Mouse (Mus musculus) MEL (cell line): ENCODE measurements around the gene Clca4a. TPM values are rescaled to one million over a fixed set of nuclear protein-coding genes. Genes with fewer than 3 reads are reported as not detected.
A peak's percentile ranks its signal among the peaks of the same experiment; 100 is the strongest.

ENCODE experiments used
- DNase-seq: peaks from one replicate; pipeline ENCODE4 v3.0.0; 2011; ENCODE audit warnings: low read depth, low spot score
- H3K27ac ChIP-seq: 2 replicates; pipeline ENCODE4 v1.5.1; 2012; ENCODE audit warnings: low read depth, mild to moderate bottlenecking, control low read depth, low read length, moderate library complexity; ENCODE audit not compliant: control insufficient read depth
- H3K27me3 ChIP-seq, 2 experiments: fragments of 150-350 bp in 1 of 2; sonication (generic) in 1 of 2; 2 replicates each; pipeline ENCODE4 v1.6.1; 2012; ENCODE audit warnings: low read length in 2 of 2, mild to moderate bottlenecking in 2 of 2, improper control_type of control experiment in 1 of 2, moderate library complexity in 1 of 2; ENCODE audit not compliant: insufficient read depth in 2 of 2, control insufficient read depth in 1 of 2
- H3K36me3 ChIP-seq, 2 experiments: 2 replicates each; pipeline ENCODE4 v1.6.1; 2012 to 2014; ENCODE audit warnings: low read length in 2 of 2, improper control_type of control experiment in 1 of 2, inconsistent platforms in 1 of 2, mild to moderate bottlenecking in 1 of 2; ENCODE audit not compliant: insufficient read depth in 2 of 2, control insufficient read depth in 1 of 2
- H3K4me1 ChIP-seq, 2 experiments: fragments of 150-350 bp in 1 of 2; sonication (generic) in 1 of 2; 2 replicates each; pipeline ENCODE4 v1.6.1; 2012; ENCODE audit warnings: low read length in 2 of 2, improper control_type of control experiment in 1 of 2, mild to moderate bottlenecking in 1 of 2; ENCODE audit not compliant: insufficient read depth in 2 of 2, control insufficient read depth in 1 of 2
- H3K4me3 ChIP-seq, 2 experiments: fragments of 150-350 bp in 1 of 2; sonication (generic) in 1 of 2; 2 replicates each; pipeline ENCODE4 v1.5.1; 2012; ENCODE audit warnings: low read depth in 2 of 2, low read length in 2 of 2, mild to moderate bottlenecking in 2 of 2, moderate library complexity in 2 of 2, control low read depth in 1 of 2, improper control_type of control experiment in 1 of 2; ENCODE audit not compliant: control insufficient read depth in 1 of 2, insufficient read depth in 1 of 2
- H3K79me2 ChIP-seq: 2 replicates; pipeline ENCODE4 v1.6.1; 2012; ENCODE audit warnings: mild to moderate bottlenecking, low read length, moderate library complexity; ENCODE audit not compliant: control insufficient read depth, poor library complexity, insufficient read depth
- H3K9ac ChIP-seq: 2 replicates; pipeline ENCODE4 v1.6.1; 2012; ENCODE audit warnings: low read depth, mild to moderate bottlenecking, control low read depth, low read length, moderate library complexity; ENCODE audit not compliant: control insufficient read depth, poor library complexity, severe bottlenecking
- H3K9me3 ChIP-seq: fragments of 150-350 bp; sonication (generic); replicated peaks from 2 replicates; pipeline ENCODE4 v1.6.1; 2012; ENCODE audit warnings: mild to moderate bottlenecking, low read length, improper control_type of control experiment, moderate library complexity; ENCODE audit not compliant: insufficient read depth
- BHLHE40 ChIP-seq: IDR thresholded peaks from 2 replicates; pipeline ENCODE4 v1.6.1; 2012; ENCODE audit warnings: low read depth, mild to moderate bottlenecking, inconsistent platforms, low read length, improper control_type of control experiment, borderline replicate concordance
- E2F4 ChIP-seq: IDR thresholded peaks from 2 replicates; pipeline ENCODE4 v1.6.1; 2011; ENCODE audit warnings: low read depth, low read length, improper control_type of control experiment, borderline replicate concordance
- ETS1 ChIP-seq: IDR thresholded peaks from 2 replicates; pipeline ENCODE4 v1.6.1; 2012; ENCODE audit warnings: low read depth, mild to moderate bottlenecking, inconsistent platforms, low read length, improper control_type of control experiment, moderate library complexity
- HCFC1 ChIP-seq: IDR thresholded peaks from 2 replicates; pipeline ENCODE4 v1.6.1; 2012; ENCODE audit warnings: low read depth, mild to moderate bottlenecking, inconsistent platforms, low read length, improper control_type of control experiment, moderate library complexity
- MYB ChIP-seq: IDR thresholded peaks from 2 replicates; pipeline ENCODE4 v1.6.1; 2011; ENCODE audit warnings: mild to moderate bottlenecking, low read depth, low read length, improper control_type of control experiment
- NELFE ChIP-seq: IDR thresholded peaks from 2 replicates; pipeline ENCODE4 v1.6.1; 2011; ENCODE audit warnings: low read depth, low read length, improper control_type of control experiment
- POLR2A ChIP-seq, 2 experiments: IDR thresholded peaks; 2 replicates each; pipeline ENCODE4 v1.6.1; 2011 to 2012; ENCODE audit warnings: low read length in 2 of 2, mild to moderate bottlenecking in 2 of 2, control low read depth in 1 of 2, improper control_type of control experiment in 1 of 2, low read depth in 1 of 2, moderate library complexity in 1 of 2; ENCODE audit not compliant: control insufficient read depth in 1 of 2, insufficient read depth in 1 of 2, poor library complexity in 1 of 2
- POLR2AphosphoS5 ChIP-seq: IDR thresholded peaks from 2 replicates; pipeline ENCODE4 v1.6.1; 2012; ENCODE audit warnings: low read depth, borderline replicate concordance, mild to moderate bottlenecking, inconsistent platforms, low read length, moderate library complexity, mixed read lengths
- RCOR1 ChIP-seq: IDR thresholded peaks from 2 replicates; pipeline ENCODE4 v1.6.1; 2012; ENCODE audit warnings: low read depth, mild to moderate bottlenecking, inconsistent platforms, low read length, improper control_type of control experiment
- SIN3A ChIP-seq: IDR thresholded peaks from 2 replicates; pipeline ENCODE4 v1.6.1; 2012; ENCODE audit warnings: low read length, improper control_type of control experiment, inconsistent platforms
- TAL1 ChIP-seq: IDR thresholded peaks from 2 replicates; pipeline ENCODE4 v1.6.1; 2012; ENCODE audit warnings: mild to moderate bottlenecking, inconsistent platforms, low read length, moderate library complexity, mixed read lengths
- UBTF ChIP-seq: IDR thresholded peaks from 2 replicates; pipeline ENCODE4 v1.6.1; 2012; ENCODE audit warnings: low read depth, mild to moderate bottlenecking, inconsistent platforms, low read length, improper control_type of control experiment, moderate library complexity, borderline replicate concordance; ENCODE audit not compliant: insufficient read depth
- USF2 ChIP-seq, 2 experiments: IDR thresholded peaks; 2 replicates each; pipeline ENCODE4 v1.6.1; 2011 to 2012; ENCODE audit warnings: improper control_type of control experiment in 2 of 2, low read length in 2 of 2, borderline replicate concordance in 1 of 2, inconsistent platforms in 1 of 2, low read depth in 1 of 2, mild to moderate bottlenecking in 1 of 2; ENCODE audit not compliant: insufficient read depth in 1 of 2
- ZC3H11A ChIP-seq: IDR thresholded peaks from 2 replicates; pipeline ENCODE4 v1.6.1; 2012; ENCODE audit warnings: low read depth, mild to moderate bottlenecking, inconsistent platforms, low read length, improper control_type of control experiment
- ZMIZ1 ChIP-seq: IDR thresholded peaks from 2 replicates; pipeline ENCODE4 v1.6.1; 2012; ENCODE audit warnings: low read depth, mild to moderate bottlenecking, inconsistent platforms, low read length, improper control_type of control experiment, moderate library complexity
- ZNF384 ChIP-seq: IDR thresholded peaks from 2 replicates; pipeline ENCODE4 v1.6.1; 2012; ENCODE audit warnings: low read depth, mild to moderate bottlenecking, inconsistent platforms, low read length, improper control_type of control experiment
- polyA plus RNA-seq, 2 experiments: library from polyadenylated mRNA; stranded (reverse) in 1 of 2; unstranded in 1 of 2; fragments of >175 nt in 1 of 2; fragments of >200 nt in 1 of 2; gene quantifications; 2 replicates each; pipeline versions ENCODE4 v1.2.1 to v1.2.4; 2012; ENCODE audit warnings: low replicate concordance in 2 of 2, low read depth in 1 of 2; ENCODE audit not compliant: insufficient read length in 2 of 2, insufficient read depth in 1 of 2, missing spikeins in 1 of 2
- total RNA-seq: library from RNA; depleted of rRNA; stranded (reverse); fragments of 300-350 nt; gene quantifications from 2 replicates; pipeline ENCODE4 v1.2.3, GENCODE M21; 2012

Clca4a gene
- total and polyA plus RNA-seq, 3 experiments: not detected

- H3K36me3 ChIP-seq: 0 out of 4 replicates have a peak, but pooled peaks cover 0 to 2% of the 10 kb centered on the region in 2 experiments
- no peaks in the 10 kb centered on the region for H3K27me3 ChIP-seq
- H3K9me3 ChIP-seq: no peaks in the 10 kb centered on the region
- H3K4me1 ChIP-seq: no peaks in the 10 kb centered on the region
- H3K9ac ChIP-seq: no peak overlapping the region
- H3K4me3 ChIP-seq: no peak overlapping the region
- no peaks in the 10 kb centered on the region for H3K79me2 ChIP-seq
- DNase-seq: no peak
- TF ChIP-seq ZMIZ1 (no peak), ZC3H11A (no peak), USF2 (IDR thresholded peaks at IDR 0.05; ENCODE audit: borderline replicate concordance in 1 of 2, insufficient read depth in 1 of 2, low read depth in 1 of 2, low read length in 2 of 2) (no peak), ZNF384 (no peak)
- no peak overlapping the region for H3K27ac ChIP-seq
Measured at GRCm38 (mm10) chr3:144976091-144976490, 1.2 kb upstream of the Clca4a start.

GRCm38 (mm10) chr3:144971553-144972270, 3.1 kb downstream of the Clca4a start:
- Histone ChIP-seq H3K9ac (no peak overlapping the region), H3K9me3 (no peaks in the 10 kb centered on the region), H3K27me3 (no peaks in the 10 kb centered on the region), H3K27ac (no peak overlapping the region), H3K36me3 (no peaks in the 10 kb centered on the region), H3K4me3 (no peak overlapping the region), H3K4me1 (no peaks in the 10 kb centered on the region), H3K79me2 (no peaks in the 10 kb centered on the region)
- TF ChIP-seq MYB (no peak), NELFE (no peak), POLR2AphosphoS5 (no peak), HCFC1 (no peak), RCOR1 (no peak), TAL1 (no peak), BHLHE40 (no peak), E2F4 (no peak), SIN3A (no peak), UBTF (no peak), ETS1 (no peak), POLR2A (IDR thresholded peaks at IDR 0.05; ENCODE audit: control insufficient read depth in 1 of 2, insufficient read depth in 1 of 2, low read depth in 1 of 2, low read length in 2 of 2, poor library complexity in 1 of 2) (no peak)
- DNase-seq: peak; percentile 29
